Mouse (Mus musculus) lung, postnatal 14 days (tissue): ENCODE measurements at regions not wholly inside any gene's neighbourhood (a gene's known extent, or its start where the extent isn't known, plus 50 kb on each side); places are given as distances from the start of the nearest gene placed in this dataset.

ENCODE experiments used
- DNase-seq: peaks from one replicate; pipeline ENCODE4 v3.0.0; 2021

DNA sequence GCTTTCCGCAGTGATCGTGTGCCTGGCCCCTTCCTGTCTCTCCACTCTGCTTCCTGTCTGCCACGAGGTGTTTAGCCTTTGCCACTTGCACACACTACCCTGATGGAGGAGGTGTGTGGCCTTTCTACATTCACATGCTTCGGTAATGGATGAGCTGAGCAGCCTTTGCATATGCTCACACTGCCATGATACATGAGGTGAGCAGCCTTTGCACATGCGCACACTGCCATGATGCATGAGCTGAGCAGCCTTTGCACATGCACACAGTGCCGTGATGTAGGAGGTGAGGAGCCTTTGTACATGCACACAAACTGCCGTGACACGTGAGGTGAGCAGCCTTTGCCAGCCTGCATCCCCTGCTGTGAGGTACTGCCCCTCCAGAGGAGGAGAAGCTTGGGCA is 58.3 kb downstream of the Erv3 start:
- no peak for DNase-seq

DNA sequence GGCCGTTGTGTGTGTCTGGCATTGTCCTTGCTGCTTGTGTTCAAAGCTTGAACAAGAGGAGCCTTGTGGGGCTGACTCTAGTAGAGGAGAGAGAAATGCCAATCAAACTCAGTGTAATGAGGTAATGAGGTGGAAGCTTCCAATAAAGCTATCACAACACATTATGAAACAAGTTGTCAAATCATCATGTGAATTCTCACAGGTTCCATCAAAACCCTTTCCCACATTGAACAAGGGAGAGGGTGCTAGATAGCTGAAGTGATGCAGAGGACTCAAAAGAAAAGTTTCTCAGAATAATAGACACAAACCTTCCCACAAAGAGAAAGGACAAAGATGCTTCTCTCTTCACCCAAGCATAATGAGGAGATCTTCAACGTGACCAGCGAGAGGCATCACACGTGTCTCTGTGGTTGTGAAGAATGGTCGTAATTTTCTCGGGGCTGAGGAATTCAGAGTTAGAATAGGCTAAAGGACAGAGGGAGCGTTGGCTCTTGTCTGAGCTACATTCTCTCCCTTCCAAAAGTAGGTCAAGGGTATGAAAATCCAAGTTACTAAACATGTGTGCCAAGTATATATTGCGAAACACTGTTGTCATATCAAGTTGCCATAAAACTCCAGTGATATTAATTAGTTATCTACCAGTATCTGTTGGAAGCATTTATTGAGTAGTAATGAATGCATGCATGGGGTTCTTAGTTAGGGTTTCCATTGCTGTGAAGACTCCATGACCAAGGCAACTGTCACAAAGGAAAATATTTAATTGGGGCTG is 59.2 kb downstream of the Erv3 start:
- DNase-seq: no peak

DNA sequence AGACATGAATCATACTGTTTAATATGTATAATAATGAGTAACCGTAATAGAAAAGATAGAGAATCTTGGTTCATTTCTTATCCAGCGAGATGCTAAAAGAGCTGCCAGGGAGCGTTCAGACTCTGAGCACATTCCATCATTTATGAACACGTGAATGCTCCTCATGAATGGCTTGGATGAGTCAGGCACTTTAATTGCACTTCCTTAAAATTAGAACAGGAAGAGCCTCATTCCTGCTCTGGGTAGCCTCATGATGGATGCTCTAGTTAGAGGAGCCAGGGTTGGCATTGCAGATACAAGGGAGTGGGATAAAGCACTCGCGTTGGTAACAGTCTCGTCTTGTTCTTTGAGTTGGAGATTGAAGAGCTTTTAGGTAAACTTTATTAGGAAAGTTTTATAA is 60.1 kb downstream of the Erv3 start:
- DNase-seq: no peak

DNA sequence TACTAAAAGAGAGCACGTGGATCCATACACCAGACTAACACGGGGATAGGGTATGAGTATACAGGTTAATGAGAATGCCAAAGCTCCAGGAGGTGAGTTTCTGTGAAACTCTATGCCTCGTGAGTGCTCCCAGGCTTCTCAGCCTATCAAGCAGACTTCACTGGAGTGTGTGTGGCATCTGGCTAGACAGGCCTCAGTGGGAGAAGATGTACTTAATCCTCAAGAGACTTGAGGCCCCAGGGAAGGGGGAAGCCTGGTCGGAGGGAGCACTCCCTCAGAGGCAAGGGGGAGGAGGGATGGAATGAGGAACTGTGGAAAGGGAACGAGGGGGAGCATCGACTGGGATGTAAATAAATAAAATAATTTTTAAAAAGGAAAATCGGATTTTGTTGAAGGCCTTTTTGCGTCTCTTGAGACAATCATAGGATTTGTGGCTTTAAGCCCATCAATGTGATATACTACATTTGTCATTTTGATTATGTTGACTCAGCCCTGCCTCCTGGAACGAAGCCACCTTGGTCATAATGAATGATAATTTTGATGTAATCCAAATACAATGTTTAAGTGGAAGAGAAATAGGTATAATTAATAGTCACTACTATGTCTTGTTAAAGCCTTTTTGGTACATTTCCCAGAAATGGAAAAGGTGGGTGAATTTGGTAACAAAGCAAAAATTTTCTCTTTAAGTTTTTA is 62.4 kb downstream of the Erv3 start:
- no peak for DNase-seq

DNA sequence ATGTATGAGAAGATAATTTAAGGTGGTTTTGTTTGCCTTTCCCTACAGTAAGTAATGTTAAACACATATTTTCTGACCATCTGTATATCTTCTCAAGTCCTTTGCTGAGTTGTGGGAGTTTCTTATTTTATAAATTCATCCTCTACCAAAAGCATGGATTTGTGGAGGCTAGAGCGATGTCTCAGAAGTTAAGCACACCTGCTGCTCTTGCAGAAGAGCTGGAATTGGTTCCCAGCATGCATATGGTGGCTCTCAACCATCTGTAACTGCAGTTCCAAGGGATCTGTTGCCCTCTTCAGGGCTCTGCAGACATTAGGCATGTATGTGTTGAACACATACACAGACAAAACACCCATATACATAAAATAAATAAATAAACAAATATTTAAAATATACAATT is 84.2 kb downstream of the Erv3 start:
- no peak for DNase-seq

DNA sequence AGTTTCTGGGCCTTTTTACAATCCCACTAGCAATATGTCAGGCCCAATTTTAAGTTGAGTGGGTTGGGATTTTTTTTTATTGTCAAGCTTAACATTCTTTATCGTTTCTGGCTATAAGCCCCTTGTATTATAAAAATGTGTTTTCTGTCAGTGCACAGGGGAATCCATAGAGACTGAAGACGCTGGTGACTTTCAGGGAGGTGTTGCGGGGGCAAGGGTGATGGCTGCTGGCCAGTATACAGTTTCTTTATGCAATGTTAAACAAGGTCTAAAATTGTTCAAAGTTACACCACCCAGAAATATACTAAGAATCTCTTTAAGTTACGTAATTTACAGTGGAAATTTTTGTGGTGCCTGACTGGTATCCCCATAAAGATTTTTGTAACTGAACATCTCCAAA is 85.9 kb downstream of the Erv3 start:
- DNase-seq: no peak

DNA sequence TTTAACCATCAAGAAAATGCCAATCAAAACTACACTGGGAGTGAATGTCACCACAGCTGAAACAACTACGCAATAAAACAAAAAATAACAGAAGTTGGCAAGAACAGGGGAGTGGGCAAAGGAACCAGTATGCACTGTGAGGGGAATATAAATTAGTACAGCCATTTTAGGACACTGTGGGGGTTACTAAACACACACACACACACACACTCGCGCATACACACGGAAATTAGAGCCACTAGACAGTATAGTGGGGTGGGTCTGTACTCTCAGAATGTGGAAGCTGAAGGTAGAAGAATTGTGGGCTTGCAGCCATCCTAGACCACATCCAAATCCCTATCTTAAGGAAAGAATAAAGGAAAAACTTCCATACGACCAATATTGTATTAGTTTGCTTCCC is 87.4 kb downstream of the Erv3 start:
- no peak for DNase-seq

DNA sequence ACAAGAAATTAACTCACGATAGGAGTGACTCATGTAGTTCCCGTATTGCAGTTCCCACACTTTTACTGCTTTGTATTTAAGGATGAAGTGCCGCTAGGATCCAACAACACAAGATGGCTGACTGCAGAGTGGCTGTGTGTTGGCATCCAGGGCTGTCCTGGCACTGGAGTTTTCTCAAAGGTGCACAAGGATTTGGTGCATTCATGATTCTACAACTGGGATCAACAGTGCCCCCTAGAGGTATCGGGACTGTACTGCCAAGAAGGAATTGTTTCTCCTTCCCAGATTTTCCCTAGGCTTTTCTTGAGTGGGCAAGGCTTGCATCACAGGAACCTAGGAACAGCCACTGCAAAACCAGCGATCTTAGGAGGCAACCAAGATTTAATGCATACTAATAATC is 88.7 kb downstream of the Erv3 start:
- peak; percentile 23 for DNase-seq

DNA sequence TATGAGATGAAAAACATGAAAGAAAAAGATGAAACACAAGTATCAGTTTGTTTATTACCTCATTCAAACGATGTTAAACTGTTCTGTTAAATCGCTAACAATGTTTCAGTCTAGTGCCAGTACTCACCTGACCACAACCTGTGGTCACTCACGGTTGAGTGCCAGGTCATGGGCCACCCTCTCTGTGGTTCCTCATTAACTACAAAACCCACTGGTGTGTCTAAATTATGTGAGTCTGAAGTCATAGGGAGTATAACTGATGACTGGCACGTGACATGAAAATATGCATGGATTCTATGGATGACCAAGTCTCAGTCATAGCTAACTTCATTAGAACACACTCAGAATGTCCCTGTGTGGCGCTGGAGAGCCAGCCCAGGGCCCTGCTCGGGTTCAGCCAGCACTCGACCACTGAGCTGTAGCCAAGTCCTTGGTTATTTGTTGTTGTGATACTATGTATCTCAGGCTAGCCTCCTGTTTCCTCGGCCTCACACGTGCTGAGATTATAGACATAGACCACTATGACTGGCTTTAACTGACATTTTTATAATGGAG is 89.8 kb downstream of the Erv3 start:
- DNase-seq: no peak

DNA sequence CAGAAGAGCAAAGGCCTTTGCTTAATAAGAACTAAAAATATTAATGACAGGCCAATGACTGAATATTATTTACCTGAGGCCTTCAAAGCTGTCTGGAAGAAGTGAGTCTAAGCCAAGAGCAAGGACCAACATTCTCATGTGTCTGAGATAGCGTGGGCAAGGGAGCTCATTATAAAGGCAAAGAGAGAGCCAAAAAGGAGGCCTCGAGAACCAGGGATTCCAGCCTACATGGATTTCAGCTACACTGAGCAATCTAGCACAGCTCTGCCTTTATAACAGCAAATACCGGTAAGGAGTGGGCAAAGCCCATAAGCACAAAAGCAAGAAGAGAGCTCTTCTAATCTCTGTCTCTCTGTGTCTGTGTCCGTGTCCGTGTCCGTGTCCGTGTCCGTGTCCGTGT is 93.0 kb downstream of the Erv3 start:
- no peak for DNase-seq

DNA sequence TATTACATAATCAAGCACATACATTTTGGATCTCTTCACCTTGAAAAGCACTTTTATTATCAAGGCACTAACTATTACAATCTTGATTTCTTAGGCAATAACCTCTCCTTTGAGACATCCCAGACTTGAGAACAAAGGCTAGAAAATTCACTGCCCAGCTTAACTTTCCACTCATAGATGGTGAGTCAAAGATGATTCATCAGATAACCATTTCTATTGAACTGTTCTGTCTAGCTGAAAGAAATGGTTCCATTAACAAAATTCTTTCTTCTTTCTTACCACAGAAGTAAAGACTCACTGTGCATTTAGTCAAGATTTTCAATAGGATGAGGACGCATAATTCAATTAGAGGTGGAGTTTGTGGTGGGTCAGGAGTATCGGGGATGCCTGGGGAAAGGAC is 98.0 kb downstream of the Erv3 start:
- DNase-seq: no peak

DNA sequence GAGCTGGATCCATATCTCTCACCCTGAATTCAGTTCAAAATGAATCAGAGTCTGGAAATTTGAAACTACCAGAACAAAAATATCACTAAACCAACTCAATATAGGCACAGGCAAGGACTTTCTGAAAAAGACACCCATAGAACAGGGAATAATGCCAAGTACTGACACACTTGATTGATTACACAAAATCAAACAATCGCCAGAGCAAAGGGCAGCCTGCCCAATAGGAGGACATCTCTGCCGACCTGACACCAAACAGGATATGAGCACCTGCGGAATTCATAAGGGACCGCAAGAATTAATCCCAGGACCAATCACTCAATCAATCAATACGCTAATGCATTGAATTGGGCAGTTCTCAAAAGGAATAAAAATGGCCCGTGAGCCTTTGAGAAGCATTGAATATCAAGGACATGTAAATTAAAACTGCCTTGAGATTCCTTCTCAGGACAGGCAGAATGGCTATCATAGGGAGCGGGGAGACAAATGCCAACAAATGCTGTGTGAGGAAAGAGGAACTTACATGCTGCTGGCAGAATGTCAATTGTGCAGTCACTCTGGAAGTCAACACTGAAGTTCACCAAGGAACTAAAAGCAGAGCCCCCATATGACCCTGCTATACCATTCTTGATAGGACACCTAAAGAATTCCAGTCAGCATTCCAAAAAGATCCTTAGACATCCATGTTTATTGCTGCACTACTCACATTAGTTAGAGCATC is 102.2 kb downstream of the Erv3 start:
- DNase-seq: no peak

DNA sequence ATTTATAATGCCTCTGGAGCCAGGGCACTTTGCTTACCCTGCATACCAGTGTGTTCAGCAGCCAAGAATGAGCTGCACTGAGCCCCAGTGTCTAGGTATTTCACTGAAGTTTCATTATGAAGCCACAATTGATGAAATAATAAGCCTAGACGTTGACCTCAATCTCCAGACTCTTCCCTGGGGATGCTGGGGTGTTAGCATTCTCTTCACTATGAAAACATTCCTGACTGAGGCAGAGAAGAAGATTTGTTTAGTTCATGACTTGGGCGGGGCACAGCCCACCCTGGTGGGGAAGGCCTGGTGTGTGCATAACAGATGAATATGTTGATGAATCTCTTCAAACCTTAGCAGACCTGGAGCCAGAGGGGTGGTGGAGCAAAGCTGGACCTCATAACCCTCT is 104.4 kb downstream of the Erv3 start:
- no peak for DNase-seq

DNA sequence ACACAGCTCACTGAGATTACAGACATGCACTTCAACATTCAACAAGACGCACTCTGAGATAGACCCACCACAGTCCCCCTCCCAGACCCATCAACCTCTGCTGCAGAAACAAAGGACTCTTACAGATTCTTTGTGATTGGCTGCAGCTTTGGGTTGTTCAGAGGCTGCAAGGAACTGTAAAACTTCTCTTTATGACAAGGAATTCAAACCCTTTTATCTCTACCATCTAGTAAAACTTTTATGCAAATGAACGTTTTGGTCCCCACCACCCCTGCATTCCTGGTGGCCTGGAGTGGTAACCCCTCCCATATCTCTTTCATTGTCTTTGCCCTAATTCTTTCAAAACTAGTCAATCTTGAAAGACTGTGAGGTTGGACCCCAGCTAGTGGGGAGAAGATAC is 106.1 kb downstream of the Erv3 start:
- DNase-seq: no peak

DNA sequence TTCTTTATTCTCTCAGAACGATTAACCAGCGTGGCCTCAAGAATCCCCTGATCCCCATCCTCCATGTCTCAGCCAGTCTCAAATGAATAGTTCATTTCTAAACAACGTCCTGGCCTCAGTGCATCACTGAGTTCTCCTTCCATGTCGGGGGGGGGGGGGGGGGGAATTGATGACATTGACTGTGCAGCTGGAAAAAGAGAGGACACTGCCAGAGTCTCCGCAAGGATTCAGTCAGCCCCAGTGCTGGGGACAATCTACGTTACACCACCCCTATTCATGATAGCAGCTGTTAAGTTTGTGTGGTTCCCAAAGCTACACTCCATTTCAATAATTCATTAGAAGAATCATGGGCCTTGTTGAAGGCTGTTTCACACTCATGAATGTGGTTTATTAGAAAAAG is 108.9 kb downstream of the Erv3 start:
- DNase-seq: no peak

DNA sequence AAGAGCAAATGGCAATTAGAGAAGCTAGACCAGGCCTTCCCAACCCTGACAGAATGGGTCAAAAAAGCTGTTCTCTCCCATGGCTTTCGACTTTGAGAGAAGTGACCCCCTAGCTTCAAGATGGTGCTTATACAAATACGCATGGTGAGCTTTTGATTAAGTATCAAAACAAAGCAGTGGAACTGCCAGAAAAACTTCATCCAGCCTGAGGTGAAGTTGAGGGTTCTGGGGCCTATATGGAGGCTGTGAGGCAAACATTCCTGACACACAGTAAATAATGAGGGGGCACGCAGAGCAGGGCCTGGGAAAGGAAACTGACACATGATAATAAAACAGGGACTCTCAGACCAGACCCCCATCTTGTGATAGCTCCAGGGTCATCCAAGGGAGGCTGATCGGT is 109.3 kb downstream of the Erv3 start:
- no peak for DNase-seq

DNA sequence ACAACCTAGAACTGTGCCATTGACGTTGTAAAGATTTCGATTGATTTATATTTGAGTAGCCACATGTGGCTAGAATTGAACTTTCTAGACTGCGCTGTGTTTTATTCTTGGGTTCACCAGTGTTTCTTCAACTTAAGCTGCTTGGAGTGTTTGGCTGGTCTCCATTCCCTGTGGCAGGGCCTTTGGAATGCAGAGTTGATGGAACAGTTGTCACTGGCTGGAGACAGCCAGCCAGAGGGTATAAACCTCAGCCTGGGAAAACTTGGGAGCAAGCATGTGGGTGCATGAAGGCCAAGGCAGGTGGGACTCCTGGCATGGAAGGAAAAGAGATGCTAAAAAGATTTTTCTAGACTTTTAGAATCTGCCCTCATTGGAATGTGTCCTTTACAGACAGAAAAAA is 109.8 kb downstream of the Erv3 start:
- peak; percentile 23 for DNase-seq

DNA sequence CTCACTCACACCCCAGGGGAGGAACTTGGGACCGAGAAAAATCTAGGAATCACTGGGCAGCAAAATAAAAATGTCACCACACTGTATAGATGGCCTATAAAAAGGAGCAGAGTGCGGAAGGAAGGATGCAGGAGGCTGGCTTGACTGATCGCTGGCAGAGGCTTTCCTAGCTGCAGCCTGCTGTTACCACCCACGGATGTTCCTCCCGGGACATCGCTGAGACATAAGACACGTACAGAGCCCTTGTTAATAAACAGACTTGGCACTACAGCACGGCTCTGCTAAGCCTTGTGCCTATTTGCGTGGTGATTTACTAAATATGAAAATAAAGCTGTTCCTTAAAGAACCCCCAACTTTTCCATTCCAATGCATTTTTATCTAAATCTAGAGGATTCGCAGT is 110.8 kb downstream of the Erv3 start:
- no peak for DNase-seq

DNA sequence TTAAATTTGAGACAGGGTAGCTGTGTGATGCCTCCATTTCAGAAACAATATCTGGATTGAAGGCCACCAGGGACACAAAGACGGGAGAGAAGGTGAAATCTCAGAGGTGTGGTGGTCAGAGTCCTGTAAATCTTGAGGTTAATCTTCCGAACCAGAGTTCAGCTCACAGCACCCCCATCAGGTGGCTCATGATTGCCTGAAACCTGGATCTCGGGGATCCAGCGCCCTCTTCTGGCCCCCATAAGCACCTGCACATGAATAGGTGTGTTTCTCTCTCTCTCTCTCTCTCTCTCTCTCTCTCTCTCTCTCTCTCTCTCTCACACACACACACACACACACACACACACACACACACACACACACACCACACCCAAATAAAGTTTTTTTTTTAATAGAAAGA is 111.8 kb downstream of the Erv3 start:
- DNase-seq: no peak

DNA sequence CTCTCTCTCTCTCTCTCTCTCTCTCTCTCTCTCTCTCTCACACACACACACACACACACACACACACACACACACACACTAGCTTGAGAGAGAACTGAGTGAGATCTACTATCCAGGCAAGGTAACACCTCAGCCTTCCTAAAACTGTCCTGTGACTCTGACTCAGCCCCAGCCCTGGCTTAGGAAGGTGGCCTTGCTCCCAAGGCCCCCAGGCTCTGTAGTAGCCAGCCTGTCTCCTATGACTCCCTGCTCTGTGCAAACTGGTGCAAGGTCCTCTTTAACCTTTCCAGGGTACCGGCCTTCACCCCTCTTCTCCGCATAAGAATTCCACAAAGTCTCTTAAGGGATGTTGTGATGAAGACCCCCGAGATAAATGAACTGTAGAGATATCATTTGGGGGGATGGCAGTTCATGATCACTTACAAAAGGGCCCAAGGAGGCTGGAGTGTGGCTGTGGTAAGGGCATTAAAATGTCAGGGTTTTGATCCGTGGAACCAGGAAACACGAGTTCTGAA is 114.1 kb downstream of the Erv3 start:
- no peak for DNase-seq

DNA sequence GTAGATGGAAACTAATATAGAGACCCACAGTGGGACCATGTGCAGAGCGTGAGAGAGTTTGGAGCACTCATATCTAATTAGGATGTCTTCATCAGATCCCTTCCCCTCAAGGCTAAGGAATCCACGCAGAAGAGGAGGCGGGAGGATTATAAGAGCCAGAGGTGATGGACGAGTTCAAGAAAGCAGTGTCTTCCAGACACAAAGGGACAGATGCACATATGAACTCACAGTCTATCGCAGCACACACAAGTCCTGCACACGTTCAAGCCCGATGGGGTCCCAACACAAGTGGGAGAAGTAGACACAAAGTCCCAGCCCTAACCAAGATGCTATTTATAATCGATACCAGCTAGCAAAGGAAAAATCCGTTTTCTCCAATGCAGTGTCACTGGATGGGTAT is 114.6 kb downstream of the Erv3 start:
- DNase-seq: no peak

DNA sequence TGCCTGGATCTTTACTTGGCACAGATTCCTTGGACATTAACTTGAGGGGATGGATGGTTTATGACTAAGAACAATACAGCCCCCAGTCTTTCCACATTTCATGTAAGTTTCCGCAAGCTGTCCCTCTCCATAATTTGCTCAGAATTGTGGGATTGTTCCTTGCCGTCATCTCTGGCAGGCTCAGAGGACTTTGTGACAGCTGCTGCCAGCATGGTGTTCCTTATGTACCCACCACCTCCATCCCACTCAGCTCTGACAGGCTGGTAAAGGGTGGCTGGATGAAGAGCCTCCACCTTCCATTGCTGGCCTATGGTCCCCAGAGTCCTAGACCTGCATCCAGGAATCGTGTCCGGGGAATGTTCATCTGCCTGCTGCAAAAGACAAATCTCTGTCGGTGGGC is 119.1 kb downstream of the Erv3 start:
- no peak for DNase-seq

DNA sequence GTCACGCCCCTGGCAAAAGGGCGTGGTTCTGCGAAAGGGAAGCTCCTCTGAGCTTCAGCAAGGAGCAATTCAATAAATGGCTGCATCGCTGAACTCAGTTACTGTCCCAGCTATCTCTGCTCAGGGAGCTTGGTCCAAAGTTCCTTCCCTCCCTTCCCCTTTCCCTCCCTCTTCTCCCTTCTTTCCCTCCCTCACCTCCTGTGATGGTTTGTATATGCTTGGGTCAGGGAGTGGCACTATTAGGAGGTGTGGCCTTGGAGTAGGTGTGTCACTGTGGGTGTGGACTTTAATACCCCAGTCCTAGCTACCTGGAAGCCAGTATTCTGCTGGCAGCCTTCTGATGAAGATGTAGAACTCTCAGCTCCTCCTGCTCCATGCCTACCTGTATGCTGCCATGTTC is 120.5 kb downstream of the Erv3 start:
- DNase-seq: no peak
